Mouse (Mus musculus) heart, embryonic 16.5 days (tissue): Measurements from ENCODE around the gene Enpp3. TPM values are rescaled to one million over a fixed set of nuclear protein-coding genes. Genes with fewer than 3 reads are reported as not detected.

Experiments
- ATAC-seq: fragments of 200-750 bp; cut with Nextera tagmentation; replicated peaks from 2 replicates; pipeline ENCODE4 v1.8.0; 2017; ENCODE audit warnings: moderate number of reproducible peaks; ENCODE audit not compliant: insufficient read depth, low FRiP score; ENCODE audit errors: extremely low read depth
- H3K27ac ChIP-seq: fragments of 300-500 bp; sonication (generic); 2 replicates; pipeline ENCODE4 v1.5.1; 2014; ENCODE audit warnings: mild to moderate bottlenecking, low read length, control low read depth, moderate library complexity
- H3K27me3 ChIP-seq: fragments of 300-500 bp; sonication (generic); 2 replicates; pipeline ENCODE4 v1.6.1; 2014; ENCODE audit warnings: low read length, mixed read lengths; ENCODE audit not compliant: control insufficient read depth, insufficient read depth
- H3K36me3 ChIP-seq: fragments of 300-500 bp; sonication (generic); 2 replicates; pipeline ENCODE4 v1.6.1; 2014; ENCODE audit not compliant: control insufficient read depth, insufficient read depth
- H3K4me1 ChIP-seq: fragments of 300-500 bp; sonication (generic); 2 replicates; pipeline ENCODE4 v1.6.1; 2014; ENCODE audit warnings: low read length, mixed read lengths; ENCODE audit not compliant: control insufficient read depth, insufficient read depth
- H3K4me2 ChIP-seq: fragments of 300-500 bp; sonication (generic); 2 replicates; pipeline ENCODE4 v1.6.1; 2014; ENCODE audit warnings: low read depth, mild to moderate bottlenecking, control low read depth, low read length
- H3K4me3 ChIP-seq: fragments of 300-500 bp; sonication (generic); 2 replicates; pipeline ENCODE4 v1.5.1; 2014; ENCODE audit warnings: mild to moderate bottlenecking, control low read depth, low read length
- H3K9ac ChIP-seq: fragments of 300-500 bp; sonication (generic); 2 replicates; pipeline ENCODE4 v1.6.1; 2014; ENCODE audit warnings: low read length, control low read depth
- H3K9me3 ChIP-seq: fragments of 300-500 bp; sonication (generic); replicated peaks from 2 replicates; pipeline ENCODE4 v1.6.1; 2016; ENCODE audit warnings: low read length; ENCODE audit not compliant: control insufficient read depth
- WGBS: fragments of 180-500 bp; shearing (Covaris S2); extraction: QIAGEN DNeasy Blood & Tissue Kit; methylation state at CpG from one replicate; pipeline ENCODE4 v1.1.7; 2014; 5-methylcytosine and 5-hydroxymethylcytosine counted together
- polyA plus RNA-seq: library from polyadenylated mRNA; unstranded; fragments of >200 nt; fragmentation: Nextera tagmentation; extraction: Ambion mirVana; gene quantifications from 2 replicates; pipeline ENCODE4 v1.2.1, GENCODE M21; 2015

Gene Enpp3
- polyA plus RNA-seq, 1 experiment from 2014 or later, result 3.9 TPM

GRCm38 (mm10) chr10:24784624-24785276 lies 57.9 kb downstream of the Enpp3 start:
- ATAC-seq, result no peak
- WGBS, result 96% methylated on average over 9 of the region's 9 CpGs

DNA sequence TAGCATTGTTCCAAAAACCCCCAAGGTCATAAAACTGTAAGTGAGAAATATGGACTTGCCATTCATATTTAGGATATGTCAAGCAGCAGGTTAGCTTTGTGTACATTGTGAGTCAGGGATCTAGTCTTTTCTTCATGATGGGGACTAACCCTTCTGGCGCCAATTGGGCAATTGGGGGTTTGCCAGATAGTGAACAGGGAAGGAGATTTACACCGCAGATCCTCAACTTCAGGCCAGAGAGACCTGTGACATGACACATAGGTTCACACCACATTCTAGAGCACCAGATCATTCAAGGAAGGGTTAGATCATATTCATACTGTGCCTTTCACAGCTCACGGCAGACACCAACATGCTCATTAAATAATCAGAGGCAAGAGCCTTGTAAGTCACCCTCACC lies 58.7 kb downstream of the Enpp3 start:
- Histone ChIP-seq H3K9me3 (no peaks in the 10 kb centered on the region), H3K4me1 (no peaks in the 10 kb centered on the region), H3K36me3 (no peaks in the 10 kb centered on the region), H3K4me3 (no peak overlapping the region), H3K27me3 (no peaks in the 10 kb centered on the region), H3K4me2 (no peak overlapping the region), H3K27ac (no peak overlapping the region), H3K9ac (no peak overlapping the region)
- ATAC-seq, result no peak
- WGBS, result 86% methylated on average over 3 of the region's 3 CpGs

More at GRCm38 (mm10) chr10:24784624-24785276, 57.9 kb downstream of the Enpp3 start:
- Histone ChIP-seq H3K4me2 (no peak overlapping the region), H3K27ac (no peak overlapping the region), H3K9me3 (no peaks in the 10 kb centered on the region), H3K4me1 (no peaks in the 10 kb centered on the region), H3K9ac (no peak overlapping the region), H3K4me3 (no peak overlapping the region), H3K27me3 (no peaks in the 10 kb centered on the region), H3K36me3 (no peaks in the 10 kb centered on the region)

DNA sequence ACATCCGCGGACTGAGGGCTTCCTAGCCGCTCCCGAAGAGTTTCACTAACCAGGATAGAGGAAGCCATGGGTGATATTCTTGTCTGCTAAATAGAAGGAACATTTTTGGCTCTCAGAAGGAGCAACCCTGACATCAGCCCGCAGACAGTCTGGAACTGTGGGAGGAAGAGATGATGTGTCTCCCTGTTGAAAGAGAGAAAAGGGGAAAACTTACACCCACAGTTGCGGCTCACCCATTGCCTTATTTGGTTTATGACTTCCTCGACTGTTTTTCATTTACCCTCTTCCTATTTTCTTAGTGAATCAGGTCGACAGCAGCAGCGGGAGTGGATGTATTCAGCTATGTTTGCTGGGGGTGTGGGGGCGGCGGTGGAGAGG lies 64.0 kb downstream of the Enpp3 start:
- Histone ChIP-seq H3K9ac (no peak overlapping the region), H3K4me3 (no peak overlapping the region; the same call in 1 of the 2 replicates), H3K36me3 (no peaks in the 10 kb centered on the region), H3K27ac (no peak overlapping the region; the same call in 1 of the 2 replicates), H3K4me1 (no peaks in the 10 kb centered on the region), H3K27me3 (no peaks in the 10 kb centered on the region), H3K4me2 (peak overlapping the region; percentile 34), H3K9me3 (no peaks in the 10 kb centered on the region)
- 68% methylated on average over 11 of the region's 11 CpGs for WGBS
- 0 out of 2 replicates have a peak, but pooled peaks have one; percentile 10 for ATAC-seq

DNA sequence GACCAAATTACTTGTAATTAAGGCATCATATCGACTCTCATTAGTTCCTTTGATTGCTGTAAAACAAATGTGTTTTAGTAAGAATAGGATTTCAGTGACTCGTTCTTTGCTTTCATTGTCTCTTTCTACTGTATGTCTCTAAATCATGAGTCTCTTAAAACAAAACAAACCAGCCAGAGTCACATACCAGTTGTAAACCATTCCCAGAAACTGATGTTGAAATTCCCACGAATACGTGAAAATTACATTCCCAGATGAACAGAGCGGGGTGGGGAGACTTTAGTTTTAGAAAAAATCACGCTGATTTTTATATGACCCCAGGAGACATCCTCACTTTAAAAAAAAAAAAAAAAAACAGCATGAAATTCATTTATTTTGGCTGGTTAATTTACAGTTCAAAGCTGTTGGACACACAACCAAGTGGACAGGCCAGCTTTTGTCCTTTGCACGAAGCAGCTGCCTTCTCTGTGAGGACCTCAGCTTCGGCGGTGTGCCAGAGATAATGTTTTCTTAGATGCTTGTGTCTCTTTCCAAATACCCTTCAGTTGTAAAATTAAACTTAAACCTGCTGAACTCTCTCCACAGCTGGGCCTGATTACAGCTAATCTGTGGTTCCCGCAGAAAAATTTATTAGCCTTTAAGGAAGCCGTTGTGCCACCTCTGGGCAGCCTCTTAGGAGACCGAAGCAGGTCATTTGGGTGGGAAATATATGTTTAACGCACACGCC lies 64.5 kb downstream of the Enpp3 start:
- no peak overlapping the region; the same call in 1 of the 2 replicates for H3K27ac ChIP-seq
- H3K4me1 ChIP-seq, result no peaks in the 10 kb centered on the region
- H3K9ac ChIP-seq, result no peak overlapping the region
- no peaks in the 10 kb centered on the region for H3K27me3 ChIP-seq
- no peak overlapping the region; the same call in 1 of the 2 replicates for H3K4me3 ChIP-seq
- 0 out of 2 replicates have a peak, but pooled peaks have one; percentile 45 for ATAC-seq
- 73% methylated on average over 14 of the region's 14 CpGs for WGBS
- H3K9me3 ChIP-seq, result no peaks in the 10 kb centered on the region
- H3K36me3 ChIP-seq, result no peaks in the 10 kb centered on the region
- H3K4me2 ChIP-seq, result peak overlapping the region; percentile 34

DNA sequence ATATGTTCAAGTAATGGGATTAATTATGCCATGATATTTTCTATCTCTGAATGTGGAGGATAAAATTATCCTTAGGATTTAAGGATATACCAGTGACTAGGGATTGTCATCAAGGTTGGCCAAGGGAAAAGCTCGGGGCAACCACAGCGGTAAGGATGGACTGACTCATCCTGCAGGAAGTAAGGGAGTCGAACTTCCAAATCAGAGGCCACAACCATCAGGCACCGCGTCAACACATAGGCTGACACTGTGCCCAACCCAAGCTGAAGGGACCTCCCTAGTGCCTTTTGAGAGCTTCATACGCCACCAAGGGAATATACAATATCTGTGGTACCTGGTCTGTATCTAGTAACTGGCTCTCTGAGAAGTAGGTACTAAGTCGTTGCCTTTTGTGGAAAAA lies 73.1 kb downstream of the Enpp3 start:
- Histone ChIP-seq H3K27me3 (no peaks in the 10 kb centered on the region), H3K4me2 (no peak overlapping the region), H3K36me3 (no peaks in the 10 kb centered on the region), H3K27ac (no peak overlapping the region), H3K9me3 (no peaks in the 10 kb centered on the region), H3K4me3 (no peak overlapping the region), H3K9ac (no peak overlapping the region), H3K4me1 (0 out of 2 replicates have a peak, but pooled peaks cover 4% of the 10 kb centered on the region)
- WGBS, result 75% methylated on average over 7 of the region's 7 CpGs
- ATAC-seq, result no peak

DNA sequence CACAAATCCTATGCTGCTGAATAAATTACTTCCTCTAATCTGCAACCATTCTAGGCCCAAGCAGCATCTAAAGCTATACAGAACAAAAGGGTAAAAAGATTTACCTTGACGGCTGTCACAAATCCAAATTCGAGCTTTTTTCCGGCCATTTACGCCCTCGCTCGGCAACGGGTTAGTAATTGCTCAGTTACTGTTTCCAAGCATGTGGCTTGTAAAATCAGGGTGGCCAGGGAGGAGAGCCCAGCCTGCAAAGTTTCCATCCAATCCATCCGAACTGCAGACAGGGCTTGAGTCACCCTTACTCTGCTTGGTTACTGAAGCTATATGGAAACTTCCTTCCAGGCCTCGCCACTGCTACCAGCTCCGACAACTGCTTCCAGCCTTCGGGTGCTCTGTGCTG lies 74.9 kb downstream of the Enpp3 start:
- H3K4me3 ChIP-seq, result no peak overlapping the region
- no peak overlapping the region for H3K9ac ChIP-seq
- H3K9me3 ChIP-seq, result no peaks in the 10 kb centered on the region
- no peak overlapping the region for H3K4me2 ChIP-seq
- no peak overlapping the region for H3K27ac ChIP-seq
- H3K4me1 ChIP-seq, result 0 out of 2 replicates have a peak, but pooled peaks cover 4% of the 10 kb centered on the region
- WGBS, result 75% methylated on average over 11 of the region's 11 CpGs
- H3K27me3 ChIP-seq, result no peaks in the 10 kb centered on the region
- ATAC-seq, result no peak
- H3K36me3 ChIP-seq, result no peaks in the 10 kb centered on the region

- H3K4me3 ChIP-seq, result no peak overlapping the region
- H3K4me2 ChIP-seq, result no peak overlapping the region
- no peaks in the 10 kb centered on the region for H3K27me3 ChIP-seq
- H3K9ac ChIP-seq, result no peak overlapping the region
- WGBS, result 52% methylated on average over 1 of the region's 1 CpGs
- no peak overlapping the region for H3K27ac ChIP-seq
- 0 out of 2 replicates have a peak, but pooled peaks cover 4% of the 10 kb centered on the region for H3K4me1 ChIP-seq
- no peaks in the 10 kb centered on the region for H3K36me3 ChIP-seq
- H3K9me3 ChIP-seq, result no peaks in the 10 kb centered on the region
- no peak for ATAC-seq
Observed at GRCm38 (mm10) chr10:24766061-24766460, 76.6 kb downstream of the Enpp3 start.

GRCm38 (mm10) chr10:24765151-24765755 lies 77.4 kb downstream of the Enpp3 start:
- Histone ChIP-seq H3K4me2 (no peak overlapping the region), H3K36me3 (no peaks in the 10 kb centered on the region), H3K27ac (no peak overlapping the region), H3K4me3 (no peak overlapping the region), H3K4me1 (0 out of 2 replicates have a peak, but pooled peaks cover 4% of the 10 kb centered on the region), H3K9ac (no peak overlapping the region), H3K9me3 (no peaks in the 10 kb centered on the region), H3K27me3 (no peaks in the 10 kb centered on the region)
- 58% methylated on average over 6 of the region's 6 CpGs for WGBS
- no peak for ATAC-seq

DNA sequence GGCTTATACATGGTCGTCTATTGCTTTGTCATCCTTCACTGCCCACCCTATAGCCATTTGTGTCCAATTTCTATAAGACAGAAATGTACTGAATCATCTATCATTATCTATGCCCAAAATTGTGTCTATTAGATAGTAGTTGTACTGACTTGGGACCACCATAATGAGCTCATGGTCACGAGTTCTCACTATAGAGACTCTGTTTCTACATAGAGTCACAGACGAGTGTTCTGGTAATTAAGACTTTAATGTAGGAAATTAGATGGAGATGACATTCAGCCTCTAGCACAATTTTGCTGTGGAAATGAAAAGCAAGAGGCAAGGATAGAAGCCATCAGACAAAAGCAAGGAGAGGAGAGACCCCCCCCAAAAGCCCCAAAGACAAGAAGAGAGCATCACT lies 78.0 kb downstream of the Enpp3 start:
- 78% methylated on average over 3 of the region's 3 CpGs for WGBS
- Histone ChIP-seq H3K9ac (no peak overlapping the region), H3K4me1 (0 out of 2 replicates have a peak, but pooled peaks cover 4% of the 10 kb centered on the region), H3K9me3 (no peaks in the 10 kb centered on the region), H3K4me2 (no peak overlapping the region), H3K27ac (no peak overlapping the region), H3K4me3 (no peak overlapping the region), H3K36me3 (no peaks in the 10 kb centered on the region), H3K27me3 (no peaks in the 10 kb centered on the region)
- no peak for ATAC-seq
